Mouse (Mus musculus): Measurements from ENCODE around the gene Peg10.

GRCm38 (mm10) chr6:4722739-4723138 is 24.4 kb upstream of the Peg10 start:
- TF ChIP-seq CHD2 (IDR thresholded peaks at IDR 0.05; ENCODE audit: low read depth, low read length) (no peak), ZNF384 (IDR thresholded peaks at IDR 0.05; ENCODE audit: low read depth, low read length) (no peak), HCFC1 (IDR thresholded peaks at IDR 0.05; ENCODE audit: borderline replicate concordance, insufficient read depth, low read length) (no peak), ZC3H11A (IDR thresholded peaks at IDR 0.05; ENCODE audit: borderline replicate concordance, low read depth, low read length) (no peak), MAFK (IDR thresholded peaks at IDR 0.05; ENCODE audit: insufficient read depth, low read depth, low read length) (no peak)

All from ES-E14 (cell line).